Mouse (Mus musculus): ENCODE measurements around the gene Pygo2. TPM values are rescaled to one million over a fixed set of nuclear protein-coding genes. Genes with fewer than 3 reads are reported as not detected.

Gene Pygo2
- total RNA-seq, 2 experiments from 2014 or later: 31.9 to 35.0 TPM

DNA sequence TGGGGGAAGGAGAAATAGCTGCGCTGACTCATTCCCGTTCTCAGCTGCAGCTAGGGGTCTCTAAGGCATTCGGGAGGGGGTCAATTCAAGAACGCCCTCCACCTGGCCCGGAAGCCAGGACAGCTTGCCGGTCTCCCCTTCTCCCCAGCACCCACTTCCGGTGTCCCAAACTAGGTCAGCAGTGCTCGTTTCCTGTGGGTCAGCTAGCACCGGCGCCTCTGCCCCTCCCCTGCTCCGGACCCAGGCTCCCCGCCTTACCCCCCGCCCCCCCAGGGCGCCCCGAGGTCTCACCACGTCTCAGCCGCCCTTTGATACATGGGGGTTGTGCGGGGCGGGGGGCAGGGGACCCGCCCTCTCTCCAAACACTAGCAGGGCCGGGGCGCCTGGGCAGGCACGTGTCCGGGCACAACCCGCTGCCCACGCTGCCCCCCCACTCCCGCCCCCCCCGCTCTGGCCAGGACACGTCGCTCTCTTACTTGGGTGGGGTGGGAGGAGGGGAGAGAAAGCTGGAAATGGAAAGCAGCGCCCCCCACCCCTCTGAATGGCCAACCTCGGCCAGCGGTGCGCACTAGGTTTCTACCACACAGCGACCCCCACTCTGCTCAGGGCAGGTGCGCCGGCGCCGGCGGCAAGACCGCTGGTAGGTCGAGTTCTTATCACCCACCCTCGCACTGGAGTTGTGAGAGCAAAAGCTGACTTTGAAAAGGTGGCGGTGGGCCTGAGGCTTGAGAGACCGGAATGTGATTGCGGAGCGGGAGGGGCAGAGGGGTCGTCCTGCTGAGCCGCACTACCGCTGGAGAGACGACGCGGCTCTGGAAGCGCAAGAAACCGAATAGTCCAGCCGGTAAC lies 38.1 kb upstream of the Pygo2 start:
- no peak for DNase-seq (ENCODE audit: low spot score in 2 of 2)

GRCm38 (mm10) chr3:89392871-89393311 lies 37.1 kb upstream of the Pygo2 start:
- DNase-seq (ENCODE audit: low spot score in 2 of 2): no peak

DNA sequence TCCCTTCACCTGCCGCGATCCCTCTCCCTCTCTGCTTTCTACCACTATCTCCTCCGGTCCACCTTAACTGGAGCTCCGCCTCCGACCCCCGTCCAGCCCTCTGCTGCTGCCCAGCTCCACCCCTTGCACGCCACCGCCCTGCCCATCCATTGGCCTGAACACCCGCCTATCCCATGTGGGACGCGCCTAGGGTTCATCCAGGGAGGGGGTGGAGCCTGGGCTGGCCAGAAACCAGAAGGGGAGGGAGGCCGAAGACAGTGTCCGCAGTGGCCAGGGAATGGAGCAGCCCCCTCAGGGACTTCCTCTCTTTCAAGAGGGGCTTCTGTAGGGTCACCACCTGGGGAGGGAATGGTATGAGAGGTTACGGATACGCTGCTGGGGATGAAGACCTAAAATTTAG lies 36.4 kb upstream of the Pygo2 start:
- DNase-seq (ENCODE audit: low spot score in 2 of 2): peak; percentile 97 to 99

DNA sequence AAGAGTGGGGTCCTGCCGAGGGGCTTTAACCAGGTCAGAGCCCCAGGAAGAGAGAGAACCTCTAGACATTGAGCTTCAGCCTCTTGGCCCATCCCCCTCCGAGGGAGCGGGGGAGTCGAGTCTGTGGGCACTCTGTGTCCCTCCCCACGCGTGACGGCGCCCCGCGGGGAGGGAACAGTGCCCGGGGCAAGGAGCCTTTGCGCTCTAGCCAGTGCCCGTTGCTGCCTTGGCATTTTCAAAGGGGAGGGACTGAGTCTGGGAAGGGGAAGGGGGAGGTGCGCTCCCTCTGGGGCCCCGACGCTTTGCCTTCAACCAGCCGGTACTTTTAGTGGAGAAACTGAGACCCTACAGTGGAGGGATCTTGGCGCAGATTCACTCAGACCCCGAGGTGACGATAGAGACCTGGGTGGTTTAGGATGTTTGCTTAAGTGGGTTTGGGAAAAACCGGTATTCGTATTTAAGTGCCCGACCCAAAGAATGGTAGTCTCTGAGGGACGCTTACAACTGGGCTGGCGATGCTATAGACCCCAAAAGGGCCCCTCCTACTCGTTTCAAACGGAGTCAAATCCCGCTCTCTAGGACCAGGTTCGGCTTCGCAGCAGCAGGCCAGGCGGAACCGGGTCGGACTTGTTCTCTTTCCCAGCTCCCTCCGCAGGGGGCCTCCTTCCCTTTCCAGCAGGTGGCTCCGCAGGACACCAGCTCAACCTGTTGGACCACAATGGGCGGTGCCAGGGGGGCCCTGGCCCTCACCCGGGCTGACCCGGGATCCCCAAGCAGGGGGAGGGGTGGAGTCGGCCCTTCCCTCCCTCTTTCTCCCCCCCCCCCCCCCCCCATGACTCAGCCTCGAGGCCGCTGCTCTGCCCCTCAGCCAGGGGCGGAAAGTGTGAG lies 35.8 kb upstream of the Pygo2 start, which contains the start of gene Zbtb7b:
Zbtb7b (minus strand) TSS at position 771 of the 888 bp plus-strand sequence.
- DNase-seq (ENCODE audit: low spot score in 2 of 2): peak; percentile 70 to 81

DNA sequence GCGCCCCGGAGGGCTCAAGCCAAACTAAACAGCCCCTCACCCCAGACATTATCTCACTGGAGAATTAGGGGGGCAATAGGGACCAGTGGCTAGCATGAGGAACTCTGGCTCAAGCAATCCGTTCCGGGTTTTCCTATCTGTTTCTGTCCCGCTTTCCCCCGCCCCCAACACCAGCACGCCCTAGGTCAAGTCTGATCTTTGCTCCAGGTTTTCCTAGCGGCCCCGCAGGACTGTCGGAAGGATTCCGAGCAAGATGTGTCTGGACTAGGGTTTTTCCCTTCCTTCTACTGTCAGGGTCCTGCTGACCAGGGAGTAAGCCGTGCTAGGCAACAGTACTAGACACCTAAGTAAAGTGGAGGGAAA lies 35.1 kb upstream of the Pygo2 start:
- peak; percentile 69 to 86 for DNase-seq (ENCODE audit: low spot score in 2 of 2)

DNA sequence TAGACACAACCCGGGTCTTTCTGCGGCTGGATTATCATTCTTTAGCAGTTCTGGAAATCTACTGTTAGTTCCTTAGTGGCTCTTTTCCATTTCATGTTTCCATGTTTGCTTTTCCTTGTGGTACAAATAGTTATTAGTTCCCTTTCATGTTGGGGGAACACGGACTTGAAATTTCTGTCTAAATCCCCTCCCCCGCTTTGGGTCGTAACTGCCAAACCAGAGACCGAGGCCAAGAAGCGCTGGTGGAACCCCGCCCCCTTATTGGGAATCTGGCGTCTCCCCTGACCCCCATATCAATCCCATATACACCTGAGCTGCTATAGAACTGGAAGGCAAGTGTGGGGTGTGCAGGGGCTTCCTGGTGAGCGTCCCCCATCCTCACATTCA lies 34.6 kb upstream of the Pygo2 start:
- no peak for DNase-seq (ENCODE audit: low spot score in 2 of 2)

GRCm38 (mm10) chr3:89395806-89396653 lies 34.0 kb upstream of the Pygo2 start:
- peak in 1 of 2 experiments; percentile 69 for DNase-seq (ENCODE audit: low spot score in 2 of 2)

DNA sequence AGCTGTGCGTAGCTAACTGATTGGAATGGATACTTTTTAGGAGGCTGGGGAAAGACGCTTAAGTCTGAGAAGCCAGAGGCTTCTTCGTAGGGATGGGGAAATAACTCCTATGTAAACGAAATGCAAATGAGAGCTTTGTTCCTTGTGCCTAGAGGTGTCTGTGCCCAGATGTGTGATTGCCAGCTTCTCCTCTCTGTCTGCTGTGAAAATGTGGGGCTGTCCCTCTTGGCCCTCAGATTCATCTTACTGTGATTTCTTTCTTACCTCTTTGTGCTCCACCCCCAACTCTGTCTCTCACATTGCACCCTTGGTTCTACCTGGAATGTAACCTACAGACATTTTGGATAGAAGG lies 33.4 kb upstream of the Pygo2 start:
- DNase-seq (ENCODE audit: low spot score in 2 of 2): no peak

DNA sequence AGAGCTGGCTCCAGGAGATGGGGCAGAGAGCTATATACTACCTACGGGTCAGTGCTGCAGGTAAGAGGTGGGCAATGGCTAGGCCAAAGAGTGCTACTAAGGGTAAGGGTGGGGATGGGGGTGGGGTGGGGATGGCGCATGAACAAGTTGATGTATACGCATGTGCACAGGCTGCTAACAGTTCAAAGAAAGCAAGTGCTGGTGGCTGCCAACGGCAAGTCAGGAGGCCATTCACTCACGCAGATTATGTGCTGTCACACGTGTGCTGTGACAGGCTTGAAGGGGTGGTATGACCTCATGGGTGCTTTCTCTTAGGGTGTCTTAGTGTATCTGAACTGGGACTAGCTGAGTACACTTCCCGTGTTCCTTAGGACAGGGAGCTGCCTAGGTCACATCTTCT lies 28.7 kb upstream of the Pygo2 start:
- no peak for DNase-seq (ENCODE audit: low spot score in 2 of 2)

DNA sequence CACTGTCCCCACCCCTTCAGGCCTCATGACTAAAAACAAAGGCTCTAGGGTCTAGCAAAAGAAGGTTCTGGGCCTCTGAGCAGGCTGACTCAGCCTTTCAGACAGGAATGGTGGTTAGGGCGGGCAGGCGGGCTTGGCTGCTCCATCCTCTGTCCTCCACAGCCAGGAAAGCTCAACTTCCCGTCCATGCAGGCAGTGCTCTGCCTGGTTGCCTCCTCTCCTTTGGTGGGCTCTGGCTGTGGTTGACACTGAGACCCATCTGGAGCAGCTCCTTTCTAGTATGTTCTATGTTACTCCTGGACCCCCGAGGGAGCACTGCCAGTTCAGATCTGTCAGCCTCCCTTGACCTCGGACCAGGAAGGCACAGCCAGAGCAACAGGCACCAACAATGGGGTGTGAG lies 27.3 kb upstream of the Pygo2 start, which contains the start of gene Lenep:
Lenep (minus strand) TSS at position 101 of the 400 bp plus-strand sequence.
- DNase-seq (ENCODE audit: low spot score in 2 of 2): no peak

GRCm38 (mm10) chr3:89406887-89407286 lies 23.1 kb upstream of the Pygo2 start:
- no peak for DNase-seq (ENCODE audit: low spot score in 2 of 2)

- no peak for DNase-seq (ENCODE audit: low spot score in 2 of 2)
These were observed 21.6 kb upstream of the Pygo2 start for GRCm38 (mm10) chr3:89408448-89408847.

DNA sequence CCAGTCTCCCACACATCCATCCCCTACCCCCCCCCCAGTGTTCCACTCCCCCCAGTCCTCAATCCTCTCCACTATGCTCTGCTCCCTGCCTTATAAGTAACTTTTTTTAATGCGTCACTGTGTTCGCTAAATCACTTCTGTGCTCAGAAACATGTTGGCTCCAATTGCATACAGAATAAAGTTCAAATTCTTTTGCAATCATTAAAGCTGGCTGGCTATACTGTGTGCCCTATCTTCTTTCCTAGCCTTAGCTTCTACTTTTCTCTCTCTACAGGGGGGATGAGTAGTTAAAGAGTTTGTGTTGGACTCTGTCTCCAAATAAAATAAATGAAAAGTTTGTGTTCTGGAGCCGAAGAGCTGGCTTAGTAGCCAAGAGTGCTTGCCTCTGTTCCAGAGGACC lies 20.3 kb upstream of the Pygo2 start:
- DNase-seq (ENCODE audit: low spot score in 2 of 2): no peak

- DNase-seq (ENCODE audit: low spot score in 2 of 2): no peak
These were observed 19.1 kb upstream of the Pygo2 start for GRCm38 (mm10) chr3:89410864-89411263.

DNA sequence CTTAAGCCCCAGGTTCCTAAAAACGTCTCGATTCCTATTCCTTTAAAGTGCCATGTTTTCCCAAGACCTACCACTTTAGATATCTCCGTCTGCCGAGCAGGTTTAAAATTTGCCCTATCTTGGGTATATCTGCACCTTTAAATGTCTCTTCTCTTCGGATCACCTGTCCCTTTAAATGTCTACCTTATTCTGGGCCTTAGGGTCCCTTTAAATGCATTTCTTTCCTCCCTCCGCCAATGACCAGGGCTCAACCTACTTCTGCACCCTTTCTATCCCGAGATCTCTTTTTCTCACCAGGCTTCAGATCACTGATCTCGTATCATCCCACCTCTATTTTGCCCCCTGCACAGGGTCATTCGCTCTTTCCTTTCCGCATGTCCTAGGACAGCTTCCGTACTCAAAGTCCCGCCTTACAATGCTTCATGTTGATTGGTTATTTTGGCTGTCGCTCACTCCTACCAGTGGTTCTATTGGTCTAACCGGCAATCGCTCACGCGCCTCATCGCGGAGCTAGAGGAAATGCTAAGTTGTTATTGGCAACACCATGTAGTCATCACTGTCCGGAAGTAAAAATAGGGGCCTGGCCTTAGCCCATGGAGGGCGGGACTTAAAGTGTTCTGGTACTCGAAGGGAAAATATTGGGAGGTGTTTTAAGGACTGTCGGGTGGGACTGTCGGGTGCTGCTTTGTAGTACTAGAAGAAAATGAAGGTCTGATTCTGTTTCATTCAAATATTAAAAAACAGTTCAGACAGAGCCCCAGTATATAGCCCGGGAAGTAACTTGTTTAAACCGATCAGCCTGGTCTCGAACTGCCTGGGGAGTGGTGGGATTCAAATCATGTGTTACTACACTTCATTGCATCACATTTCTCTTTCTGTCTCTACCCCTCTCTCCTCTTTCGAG lies 18.3 kb upstream of the Pygo2 start, which contains the start of gene Flad1:
Flad1 (minus strand) TSS at position 381 of the 904 bp plus-strand sequence.
- DNase-seq (ENCODE audit: low spot score in 2 of 2): peak; percentile 87 to 93

DNA sequence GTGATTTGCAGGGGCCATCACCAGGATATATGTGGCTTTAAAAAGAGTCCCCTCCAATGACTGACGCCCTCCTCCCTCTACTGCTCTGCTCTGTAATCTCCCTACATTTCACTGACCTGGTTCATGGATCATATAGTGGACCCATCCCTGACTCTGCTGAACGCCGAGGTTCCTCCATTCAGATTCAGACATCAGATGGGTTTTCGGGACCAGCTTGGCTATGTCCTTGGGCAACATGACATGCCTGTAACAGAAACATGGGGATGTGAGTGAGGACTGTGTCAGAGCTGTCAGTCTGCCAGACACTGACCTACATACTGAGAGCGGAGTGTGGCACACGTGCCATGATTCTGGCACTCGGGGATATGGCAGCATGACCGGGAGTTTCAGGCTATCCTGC lies 13.9 kb upstream of the Pygo2 start:
- DNase-seq (ENCODE audit: low spot score in 2 of 2): no peak

- DNase-seq (ENCODE audit: low spot score in 2 of 2): no peak
These were observed 12.9 kb upstream of the Pygo2 start for GRCm38 (mm10) chr3:89417131-89417530.

DNA sequence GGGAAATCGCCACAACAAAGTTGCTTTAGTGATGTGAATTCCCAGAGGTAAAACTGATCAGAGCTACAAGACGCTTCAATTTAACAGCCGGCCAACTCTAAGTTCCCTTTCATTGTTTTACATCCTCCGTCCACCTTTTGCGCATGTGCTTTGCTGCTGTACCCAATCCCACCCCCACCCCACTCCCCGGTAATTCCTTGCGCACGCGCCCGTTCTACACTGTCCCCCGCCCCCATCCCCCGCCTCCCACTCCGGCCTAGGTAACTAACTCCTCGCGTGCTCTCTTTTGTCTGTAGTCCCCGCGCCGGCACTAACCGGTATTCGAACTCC lies 12.2 kb upstream of the Pygo2 start:
- no peak for DNase-seq (ENCODE audit: low spot score in 2 of 2)

DNA sequence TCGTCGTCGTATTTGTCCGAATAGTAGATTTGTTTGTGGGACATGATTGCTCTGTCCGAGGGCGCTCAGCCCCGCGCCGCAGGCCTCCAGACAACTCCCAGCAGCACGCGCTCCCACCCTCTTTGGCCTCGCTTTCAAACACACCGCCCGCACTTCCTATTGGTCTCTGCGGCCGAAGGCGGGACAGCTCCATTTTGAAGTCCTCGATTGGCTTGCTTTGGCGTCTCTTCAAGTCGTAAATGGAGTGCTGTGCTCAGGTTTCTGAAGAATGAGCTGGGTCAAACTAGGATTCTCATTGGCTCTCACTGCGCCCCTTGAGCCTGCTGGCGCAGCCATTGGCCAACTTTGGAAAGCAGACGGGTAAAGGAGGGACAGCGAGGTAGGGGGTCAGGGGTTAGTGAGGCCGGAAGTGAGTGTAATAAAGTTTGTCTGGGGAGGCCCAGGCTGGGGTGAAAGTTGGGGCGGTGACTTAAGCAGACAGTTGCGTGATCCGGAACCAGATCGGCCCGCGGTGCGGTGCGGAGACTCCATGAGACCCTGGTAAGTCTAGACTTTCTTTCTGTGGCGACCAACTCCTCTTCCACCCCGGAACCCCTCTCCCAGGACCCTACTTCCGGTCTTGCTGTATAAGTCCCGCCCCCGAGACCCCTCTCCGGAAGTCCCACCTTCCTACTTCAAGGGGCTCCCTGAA lies 11.7 kb upstream of the Pygo2 start, which contains the start of the genes Cks1b and Shc1:
Cks1b (minus strand) TSS at position 214 of the 691 bp plus-strand sequence.
Shc1 (plus strand) TSS at position 274 of the 691 bp plus-strand sequence.
- peak; percentile 79 to 93 for DNase-seq (ENCODE audit: low spot score in 2 of 2)
